Mouse (Mus musculus) testis, postnatal 14 days (tissue): ENCODE data around the gene March5.
A peak's percentile ranks its signal among the peaks of the same experiment; 100 is the strongest.

Experiments
- DNase-seq: peaks from one replicate; pipeline ENCODE4 v3.0.0; 2021; ENCODE audit warnings: low spot score

The March5 gene

GRCm38 (mm10) chr19:37263943-37264897 lies 56.9 kb downstream of the March5 start:
- DNase-seq: peak; percentile 57

GRCm38 (mm10) chr19:37265333-37266103 lies 58.2 kb downstream of the March5 start:
- DNase-seq: peak; percentile 62

- DNase-seq: no peak
Measured at GRCm38 (mm10) chr19:37269106-37269505, 61.8 kb downstream of the March5 start.
